In genomic region chr3:37360729-37361128, GRCm38 (mm10) we compare ENCODE assay signal across 15 mouse cellular contexts. TPM values are rescaled to one million over a fixed set of nuclear protein-coding genes. Genes with fewer than 3 reads are reported as not detected.
DNase-seq lines count a peak whose midpoint lies in the region; ATAC-seq and TF ChIP-seq lines count a peak whose summit lies in the region.
"Had no signal": no experiment of that assay in that cellular context is flagged by ENCODE, and none has a peak within 500 bp of the region (broad histone marks: within the 10 kb centered on the region; RNA-seq: fewer than 3 reads in every experiment).

No protein-coding gene starts in this region.

- peak overlapping the region; percentile 24 for H3K4me3 ChIP-seq in bone marrow macrophage, adult 2 months (ENCODE audit: insufficient read depth, low read length)
- H3K4me3 ChIP-seq in forebrain, postnatal 0 days (ENCODE audit: low read depth, low read length) = no peak overlapping the region
- no peak overlapping the region for H3K4me3 ChIP-seq in hindbrain, embryonic 11.5 days (ENCODE audit: low read depth, low read length)
- H3K4me3 ChIP-seq: heart, embryonic 10.5 days; megakaryocyte, embryonic 14.5 days had no signal

- peaks cover 11% of the 10 kb centered on the region for H3K4me1 ChIP-seq in bone marrow macrophage, adult 2 months (ENCODE audit: control insufficient read depth, insufficient read depth, low read length)
- H3K4me1 ChIP-seq in forebrain, postnatal 0 days (ENCODE audit: insufficient read depth) = no peaks in the 10 kb centered on the region
- no peaks in the 10 kb centered on the region for H3K4me1 ChIP-seq in hindbrain, embryonic 11.5 days (replicated peaks; ENCODE audit: control insufficient read depth, insufficient read depth, low read length)
- H3K4me1 ChIP-seq: heart, embryonic 10.5 days; megakaryocyte, embryonic 14.5 days had no signal

- ATAC-seq in forebrain, postnatal 0 days = no peak
- ATAC-seq in hindbrain, embryonic 11.5 days (ENCODE audit: low FRiP score) = no peak
- ATAC-seq: intestine, embryonic 16.5 days had no signal

- H3K27me3 ChIP-seq in forebrain, postnatal 0 days (ENCODE audit: insufficient read depth, low read length) = no peaks in the 10 kb centered on the region
- H3K27me3 ChIP-seq in hindbrain, embryonic 11.5 days (ENCODE audit: control insufficient read depth, insufficient read depth, low read length) = no peaks in the 10 kb centered on the region

- no peak for TF ChIP-seq CTCF in bone marrow macrophage, adult 2 months (IDR thresholded peaks at IDR 0.05; ENCODE audit: low read depth, low read length)
- TF ChIP-seq CTCF in forebrain, postnatal 0 days (IDR thresholded peaks at IDR 0.05; ENCODE audit: low read depth) = no peak

- no peaks in the 10 kb centered on the region for H3K9me3 ChIP-seq in forebrain, postnatal 0 days (ENCODE audit: low read length)
- no peaks in the 10 kb centered on the region for H3K9me3 ChIP-seq in hindbrain, embryonic 11.5 days (ENCODE audit: control insufficient read depth, low read length)
- H3K9me3 ChIP-seq: heart, embryonic 10.5 days; megakaryocyte, embryonic 14.5 days had no signal

- no peaks in the 10 kb centered on the region for H3K36me3 ChIP-seq in forebrain, postnatal 0 days (ENCODE audit: insufficient read depth)
- no peaks in the 10 kb centered on the region for H3K36me3 ChIP-seq in hindbrain, embryonic 11.5 days (ENCODE audit: control insufficient read depth, insufficient read depth, low read length)
- H3K36me3 ChIP-seq: heart, embryonic 10.5 days had no signal

- no peak overlapping the region for H3K9ac ChIP-seq in forebrain, postnatal 0 days
- no peak overlapping the region for H3K9ac ChIP-seq in hindbrain, embryonic 11.5 days (ENCODE audit: low read depth, low read length)

- TF ChIP-seq POLR2A in bone marrow macrophage, adult 2 months (IDR thresholded peaks at IDR 0.05; ENCODE audit: borderline replicate concordance, low read depth, low read length) = no peak

- WGBS in forebrain, postnatal 0 days = 79% methylated on average over 9 of the region's 9 CpGs
- 89% methylated on average over 9 of the region's 9 CpGs for WGBS in hindbrain, embryonic 11.5 days

- H3K27ac ChIP-seq in bone marrow macrophage, adult 2 months (ENCODE audit: insufficient read depth, low read depth, low read length) = no peak overlapping the region
- no peak overlapping the region for H3K27ac ChIP-seq in forebrain, postnatal 0 days (ENCODE audit: low read depth, low read length)
- H3K27ac ChIP-seq in hindbrain, embryonic 11.5 days (ENCODE audit: low read depth, low read length) = no peak overlapping the region
- H3K27ac ChIP-seq: heart, embryonic 10.5 days had no signal

- peak; percentile 57 for DNase-seq in urinary bladder, postnatal 14 days (ENCODE audit: low spot score)
- DNase-seq in urinary bladder, postnatal 4 days (ENCODE audit: low spot score in 2 of 2) = no peak
- peak; percentile 45 for DNase-seq in lung, postnatal 14 days
- DNase-seq in forebrain, postnatal 0 days = no peak
- no peak for DNase-seq in hindbrain, embryonic 11.5 days (ENCODE audit: low spot score)
- DNase-seq in frontal cortex, postnatal 36 days (ENCODE audit: low spot score in 2 of 2) = no peak
- DNase-seq: cerebellum, adult 9-10 months; heart, postnatal 4 days; kidney, postnatal 14 days; layer of hippocampus, adult 9-11 months had no signal

- no peak overlapping the region for H3K4me2 ChIP-seq in forebrain, postnatal 0 days (ENCODE audit: low read depth)
- H3K4me2 ChIP-seq in hindbrain, embryonic 11.5 days (replicated peaks; ENCODE audit: low read depth, low read length) = no peak overlapping the region
- H3K4me2 ChIP-seq: liver, embryonic 11.5 days had no signal

RNA-seq across cellular contexts. Expression of gene Fgf2, which starts 12.6 kb away (rescaled TPM):
- 0.12 TPM in 1 of 2 replicates, not detected in the other for polyA plus RNA-seq in bone marrow macrophage, adult 2 months (2012; ENCODE audit: insufficient read depth, insufficient read length, missing spikeins)
- 1.2 and 1.5 TPM in 2 replicates for total RNA-seq in forebrain, postnatal 0 days (2014; rRNA removed)
- 0.25 and 0.70 TPM in 2 replicates for polyA plus RNA-seq in forebrain, postnatal 0 days (2015; fragmentation: Nextera tagmentation; extraction: Ambion mirVana)
- 0.49 and 1.1 TPM in 2 replicates for polyA plus RNA-seq in hindbrain, embryonic 11.5 days (2014; fragmentation: Nextera tagmentation; extraction: Ambion mirVana)

RNA-seq across cellular contexts. Expression of gene Cetn4, which starts 48.2 kb away (rescaled TPM):
- polyA plus RNA-seq in bone marrow macrophage, adult 2 months (2012; ENCODE audit: insufficient read depth, insufficient read length, missing spikeins) = 1.6 and 4.4 TPM in 2 replicates
- 1.8 and 5.0 TPM in 2 replicates for total RNA-seq in forebrain, postnatal 0 days (2014; rRNA removed)
- 3.9 and 4.1 TPM in 2 replicates for polyA plus RNA-seq in forebrain, postnatal 0 days (2015; fragmentation: Nextera tagmentation; extraction: Ambion mirVana)
- polyA plus RNA-seq in hindbrain, embryonic 11.5 days (2014; fragmentation: Nextera tagmentation; extraction: Ambion mirVana) = 1.4 and 1.8 TPM in 2 replicates

RNA-seq across cellular contexts. Expression of gene Bbs12, which starts 48.4 kb away (rescaled TPM):
- polyA plus RNA-seq in bone marrow macrophage, adult 2 months (2012; ENCODE audit: insufficient read depth, insufficient read length, missing spikeins) = 2.4 and 3.0 TPM in 2 replicates
- total RNA-seq in forebrain, postnatal 0 days (2014; rRNA removed) = 6.4 TPM in 2 replicates
- 3.5 and 3.8 TPM in 2 replicates for polyA plus RNA-seq in forebrain, postnatal 0 days (2015; fragmentation: Nextera tagmentation; extraction: Ambion mirVana)
- 6.0 and 7.3 TPM in 2 replicates for polyA plus RNA-seq in hindbrain, embryonic 11.5 days (2014; fragmentation: Nextera tagmentation; extraction: Ambion mirVana)

RNA-seq across cellular contexts. Expression of gene Spata5, which starts 59.0 kb away (rescaled TPM):
- polyA plus RNA-seq in bone marrow macrophage, adult 2 months (2012; ENCODE audit: insufficient read depth, insufficient read length, missing spikeins) = 4.8 and 6.6 TPM in 2 replicates
- total RNA-seq in forebrain, postnatal 0 days (2014; rRNA removed) = 18.9 and 33.3 TPM in 2 replicates
- 21.0 and 23.2 TPM in 2 replicates for polyA plus RNA-seq in forebrain, postnatal 0 days (2015; fragmentation: Nextera tagmentation; extraction: Ambion mirVana)
- polyA plus RNA-seq in hindbrain, embryonic 11.5 days (2014; fragmentation: Nextera tagmentation; extraction: Ambion mirVana) = 41.9 and 44.1 TPM in 2 replicates

RNA-seq across cellular contexts. Expression of gene Nudt6, which starts 59.3 kb away (rescaled TPM):
- 9.1 and 10.8 TPM in 2 replicates for polyA plus RNA-seq in bone marrow macrophage, adult 2 months (2012; ENCODE audit: insufficient read depth, insufficient read length, missing spikeins)
- 4.5 and 6.6 TPM in 2 replicates for total RNA-seq in forebrain, postnatal 0 days (2014; rRNA removed)
- 10.2 and 14.8 TPM in 2 replicates for polyA plus RNA-seq in forebrain, postnatal 0 days (2015; fragmentation: Nextera tagmentation; extraction: Ambion mirVana)
- 4.1 and 4.8 TPM in 2 replicates for polyA plus RNA-seq in hindbrain, embryonic 11.5 days (2014; fragmentation: Nextera tagmentation; extraction: Ambion mirVana)

Comparison
In these comparisons a context has a peak if more than half of its experiments do, and no peak if none do; other contexts are left out.
1. DNase-seq: peak in urinary bladder, postnatal 14 days (single experiment) and lung, postnatal 14 days (single experiment); none in urinary bladder, postnatal 4 days (0 of 2), forebrain, postnatal 0 days (single experiment), hindbrain, embryonic 11.5 days (single experiment) and frontal cortex, postnatal 36 days (0 of 2).